Mouse (Mus musculus) stomach, embryonic 16.5 days (tissue): ENCODE measurements around the gene Adgre1. TPM values are rescaled to one million over a fixed set of nuclear protein-coding genes. Genes with fewer than 3 reads are reported as not detected.

Source experiments
- ATAC-seq: fragments of 200-750 bp; cut with Nextera tagmentation; 2 replicates; pipeline ENCODE4 v1.8.0; 2017; ENCODE audit warnings: moderate number of reproducible peaks, moderate TSS enrichment; ENCODE audit not compliant: insufficient read depth, low FRiP score
- H3K27ac ChIP-seq: fragments of 300-500 bp; sonication (generic); 2 replicates; pipeline ENCODE4 v1.5.1; 2014; ENCODE audit warnings: low read length
- H3K27me3 ChIP-seq: fragments of 300-500 bp; sonication (generic); 2 replicates; pipeline ENCODE4 v1.6.1; 2014; ENCODE audit warnings: low read length, control low read depth, mixed read lengths; ENCODE audit not compliant: control insufficient read depth, insufficient read depth
- H3K36me3 ChIP-seq: fragments of 300-500 bp; sonication (generic); 2 replicates; pipeline ENCODE4 v1.6.1; 2014; ENCODE audit warnings: low read length; ENCODE audit not compliant: control insufficient read depth, insufficient read depth
- H3K4me1 ChIP-seq: fragments of 300-500 bp; sonication (generic); 2 replicates; pipeline ENCODE4 v1.6.1; 2014; ENCODE audit warnings: low read length, control low read depth, mixed read lengths; ENCODE audit not compliant: control insufficient read depth, insufficient read depth
- H3K4me2 ChIP-seq: fragments of 300-500 bp; sonication (generic); 2 replicates; pipeline ENCODE4 v1.6.1; 2014; ENCODE audit warnings: low read depth, low read length, mixed read lengths
- H3K4me3 ChIP-seq: fragments of 300-500 bp; sonication (generic); replicated peaks from 2 replicates; pipeline ENCODE4 v1.5.1; 2014; ENCODE audit warnings: mild to moderate bottlenecking, low read length
- H3K9ac ChIP-seq: fragments of 300-500 bp; sonication (generic); 2 replicates; pipeline ENCODE4 v1.6.1; 2014; ENCODE audit warnings: low read length
- H3K9me3 ChIP-seq: fragments of 300-500 bp; sonication (generic); replicated peaks from 2 replicates; pipeline ENCODE4 v1.6.1; 2016; ENCODE audit warnings: low read length, control low read depth; ENCODE audit not compliant: control insufficient read depth
- WGBS: fragments of 180-500 bp; shearing (Covaris S2); extraction: QIAGEN DNeasy Blood & Tissue Kit; methylation state at CpG from one replicate; pipeline ENCODE4 v1.1.7; 2014; 5-methylcytosine and 5-hydroxymethylcytosine counted together
- polyA plus RNA-seq: library from polyadenylated mRNA; unstranded; fragments of >200 nt; fragmentation: Nextera tagmentation; extraction: Ambion mirVana; gene quantifications from 2 replicates; pipeline ENCODE4 v1.2.1, GENCODE M21; 2015

Gene Adgre1
- polyA plus RNA-seq, 1 experiment from 2014 or later, result 9.7 TPM

DNA sequence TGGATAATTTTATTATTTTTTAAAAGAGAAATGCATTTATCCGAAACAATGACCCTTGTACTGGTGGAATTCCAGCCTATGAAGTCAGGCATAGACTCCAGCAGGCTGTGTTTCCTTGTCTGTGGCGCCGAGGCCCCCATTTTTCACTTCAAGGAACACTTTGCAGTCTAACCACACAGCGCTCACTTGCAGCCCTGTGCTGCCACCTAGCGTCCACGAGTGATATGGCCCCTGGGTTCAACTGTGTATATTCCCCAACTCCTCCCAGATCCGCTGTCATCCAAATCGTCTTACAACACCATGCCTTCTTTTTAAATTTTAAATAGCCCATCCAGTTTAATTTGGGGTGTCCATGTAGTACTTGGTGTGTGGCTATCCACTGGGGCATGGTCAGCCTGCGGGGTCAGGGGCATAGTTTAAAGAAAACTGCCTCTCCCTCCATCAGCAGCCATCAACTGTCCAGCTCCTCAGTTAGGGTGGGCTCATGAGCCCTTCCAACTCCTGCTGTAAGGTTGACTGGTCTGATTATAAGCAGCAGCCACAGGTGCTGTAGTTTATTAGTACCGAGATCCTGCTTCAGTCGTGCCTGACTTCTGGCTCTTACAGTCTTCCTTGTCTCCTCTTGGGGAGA lies 22.7 kb upstream of the Adgre1 start:
- 11% methylated on average over 11 of the region's 11 CpGs for WGBS
- Histone ChIP-seq H3K27ac (no peak overlapping the region), H3K9ac (no peak overlapping the region), H3K4me2 (0 out of 2 replicates have a peak overlapping the region, but pooled peaks have one; percentile 24), H3K4me1 (peaks cover 3% of the 10 kb centered on the region), H3K4me3 (no peak overlapping the region), H3K9me3 (no peaks in the 10 kb centered on the region), H3K36me3 (no peaks in the 10 kb centered on the region), H3K27me3 (no peaks in the 10 kb centered on the region)
- ATAC-seq, result peak; percentile 85; the same call in 1 of the 2 replicates

DNA sequence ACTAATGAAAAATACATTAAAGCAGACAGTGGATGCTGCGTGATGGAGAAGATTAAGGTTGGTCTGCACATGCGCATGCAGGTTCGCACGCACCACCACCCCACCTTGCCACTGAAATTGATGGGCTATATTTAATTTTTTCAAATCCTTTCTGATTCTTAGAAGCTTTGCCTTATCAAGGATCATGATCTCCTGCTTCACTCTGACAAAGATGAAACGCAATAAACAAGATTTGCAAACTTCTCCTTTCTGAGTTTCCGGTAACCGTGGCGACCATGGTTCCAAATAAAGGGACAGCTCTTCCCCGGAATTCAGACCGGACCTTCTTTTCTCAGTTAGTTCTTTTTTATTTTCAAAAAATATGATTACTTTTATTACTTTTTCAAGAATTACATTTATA lies 20.5 kb upstream of the Adgre1 start:
- no peak for ATAC-seq
- Histone ChIP-seq H3K4me3 (no peak overlapping the region), H3K4me2 (no peak overlapping the region), H3K9ac (no peak overlapping the region), H3K27ac (no peak overlapping the region), H3K9me3 (no peaks in the 10 kb centered on the region), H3K4me1 (peaks cover 3% of the 10 kb centered on the region), H3K27me3 (no peaks in the 10 kb centered on the region), H3K36me3 (no peaks in the 10 kb centered on the region)
- 79% methylated on average over 10 of the region's 10 CpGs for WGBS

DNA sequence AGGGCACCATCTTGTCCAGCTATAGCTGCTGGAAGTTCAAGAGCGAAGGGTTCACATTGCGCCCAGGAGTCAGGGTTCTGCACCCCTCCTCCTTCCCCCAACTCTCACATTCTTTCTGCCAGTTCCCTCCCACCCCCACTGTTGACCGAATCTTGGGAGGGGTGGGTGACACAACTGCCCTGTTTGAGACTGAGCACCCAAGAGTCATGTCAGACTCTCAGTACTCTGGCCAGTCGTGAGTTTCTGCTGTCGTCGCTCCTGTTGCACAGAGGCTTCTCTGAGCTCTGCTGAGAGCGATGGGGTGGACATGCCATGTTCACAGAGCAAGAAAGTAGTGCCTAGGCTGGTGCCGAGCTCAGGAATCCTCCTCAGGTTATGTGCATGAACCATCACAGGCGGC lies 19.2 kb upstream of the Adgre1 start:
- Histone ChIP-seq H3K27ac (no peak overlapping the region), H3K36me3 (no peaks in the 10 kb centered on the region), H3K27me3 (no peaks in the 10 kb centered on the region), H3K9me3 (no peaks in the 10 kb centered on the region), H3K9ac (no peak overlapping the region), H3K4me2 (no peak overlapping the region), H3K4me1 (peaks cover 3% of the 10 kb centered on the region), H3K4me3 (no peak overlapping the region)
- ATAC-seq, result no peak
- 62% methylated on average over 9 of the region's 9 CpGs for WGBS

DNA sequence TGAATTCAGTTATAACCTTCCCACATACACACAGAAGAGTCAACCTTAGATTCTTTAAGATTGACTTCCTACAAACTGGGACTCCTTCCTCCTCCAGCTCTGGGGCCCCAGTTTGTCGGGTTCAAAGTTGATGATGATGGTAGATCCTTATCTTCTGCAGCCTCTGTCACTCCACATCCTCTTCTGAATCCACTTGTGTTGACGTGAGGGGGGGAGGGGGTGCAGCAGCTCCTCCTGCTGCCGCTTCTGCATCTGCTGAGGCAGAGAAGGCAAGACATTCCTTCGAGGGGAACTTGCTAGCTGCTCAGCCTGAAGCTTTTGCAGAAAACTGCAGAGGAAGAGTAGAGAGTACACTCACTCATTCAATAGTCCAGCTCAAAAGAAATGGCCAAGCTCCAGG lies 16.9 kb upstream of the Adgre1 start:
- Histone ChIP-seq H3K36me3 (no peaks in the 10 kb centered on the region), H3K27ac (no peak overlapping the region), H3K4me3 (no peak overlapping the region), H3K4me2 (no peak overlapping the region), H3K9me3 (no peaks in the 10 kb centered on the region), H3K4me1 (no peaks in the 10 kb centered on the region), H3K27me3 (no peaks in the 10 kb centered on the region), H3K9ac (no peak overlapping the region)
- WGBS, result 64% methylated on average over 4 of the region's 4 CpGs
- ATAC-seq, result no peak

DNA sequence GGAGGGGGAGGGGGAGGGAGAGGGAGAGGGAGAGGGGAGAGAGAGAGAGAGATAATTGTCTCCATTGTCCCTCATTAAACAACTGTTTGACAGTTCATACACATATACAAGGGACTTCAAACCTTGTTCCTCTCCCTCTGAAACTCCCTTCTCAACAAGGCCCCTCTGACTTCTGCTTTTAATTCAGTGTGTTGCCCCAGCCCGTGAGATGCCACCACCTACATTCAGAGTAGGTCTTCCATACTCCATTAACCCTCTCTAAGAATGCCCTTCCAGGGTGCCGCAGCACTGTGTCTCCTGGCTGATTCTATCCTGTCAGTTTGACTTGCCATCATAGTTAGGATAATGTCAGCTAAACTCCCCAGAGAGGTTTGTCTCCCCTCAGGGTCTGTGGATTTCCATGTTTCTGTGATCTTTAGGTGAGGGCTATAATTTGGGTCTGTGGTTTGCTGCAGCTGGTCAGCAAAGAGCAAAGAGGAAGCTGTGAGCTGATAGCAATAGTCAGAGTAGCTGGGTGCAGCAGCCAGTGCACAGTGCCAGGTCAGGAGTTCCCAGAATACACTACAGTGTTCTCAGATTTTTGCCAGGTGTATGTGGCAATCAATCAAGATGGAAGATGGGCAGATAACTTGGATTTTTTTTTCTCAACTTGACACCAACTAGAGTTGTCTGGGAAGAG lies 14.3 kb upstream of the Adgre1 start:
- WGBS, result 66% methylated on average over 2 of the region's 2 CpGs
- no peak overlapping the region for H3K9ac ChIP-seq
- H3K4me3 ChIP-seq, result no peak overlapping the region
- H3K27ac ChIP-seq, result 0 out of 2 replicates have a peak overlapping the region, but pooled peaks have one; percentile 8
- no peak for ATAC-seq
- no peaks in the 10 kb centered on the region for H3K4me1 ChIP-seq
- H3K9me3 ChIP-seq, result no peaks in the 10 kb centered on the region
- H3K4me2 ChIP-seq, result no peak overlapping the region
- no peaks in the 10 kb centered on the region for H3K36me3 ChIP-seq
- H3K27me3 ChIP-seq, result no peaks in the 10 kb centered on the region

DNA sequence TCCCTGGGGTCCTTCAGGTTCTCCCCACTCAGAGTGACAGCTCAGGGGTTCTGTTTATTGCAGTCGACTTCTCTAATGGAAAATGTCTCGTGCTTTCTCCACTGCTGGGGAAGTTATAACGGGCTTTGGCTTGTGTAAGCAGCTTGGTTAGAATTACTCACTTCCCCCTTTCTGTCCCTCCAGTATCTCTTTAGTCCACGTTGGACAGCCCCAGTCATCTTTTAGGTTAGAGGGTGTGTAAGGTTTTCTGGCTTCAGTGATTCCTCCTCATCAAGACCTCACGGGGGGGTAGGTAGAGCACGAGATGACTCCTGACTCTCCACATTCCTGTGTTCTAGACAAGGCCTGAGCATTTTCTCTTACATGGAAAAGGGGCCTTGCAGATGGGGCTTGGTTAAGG lies 11.5 kb upstream of the Adgre1 start:
- Histone ChIP-seq H3K27me3 (no peaks in the 10 kb centered on the region), H3K4me1 (no peaks in the 10 kb centered on the region), H3K36me3 (no peaks in the 10 kb centered on the region), H3K9me3 (no peaks in the 10 kb centered on the region), H3K27ac (no peak overlapping the region), H3K4me2 (no peak overlapping the region), H3K9ac (no peak overlapping the region), H3K4me3 (no peak overlapping the region)
- WGBS, result 57% methylated on average over 6 of the region's 6 CpGs
- no peak for ATAC-seq

DNA sequence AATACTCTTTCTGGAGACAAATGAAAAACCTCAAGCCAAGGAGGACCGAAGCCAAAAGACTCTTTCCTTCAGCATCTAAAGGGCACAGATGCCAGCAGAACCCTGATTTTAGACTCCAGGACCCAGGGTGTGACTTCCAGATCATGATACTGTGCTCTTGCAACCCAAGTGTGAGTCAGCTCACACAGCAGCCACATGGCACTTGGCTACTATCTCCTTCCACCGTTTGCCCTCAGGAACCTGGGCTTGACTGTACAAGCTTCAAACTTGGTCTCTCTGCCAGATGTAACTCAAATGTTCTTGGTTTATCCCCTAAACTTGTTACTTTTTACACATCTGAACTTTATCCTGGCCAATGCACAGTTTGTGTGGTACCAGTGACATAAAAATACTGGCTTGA lies 10.7 kb upstream of the Adgre1 start:
- no peak for ATAC-seq
- H3K36me3 ChIP-seq, result no peaks in the 10 kb centered on the region
- WGBS, result 72% methylated on average over 2 of the region's 2 CpGs
- H3K27me3 ChIP-seq, result no peaks in the 10 kb centered on the region
- H3K9me3 ChIP-seq, result no peaks in the 10 kb centered on the region
- no peaks in the 10 kb centered on the region for H3K4me1 ChIP-seq
- H3K27ac ChIP-seq, result no peak overlapping the region
- no peak overlapping the region for H3K4me3 ChIP-seq
- H3K4me2 ChIP-seq, result no peak overlapping the region
- H3K9ac ChIP-seq, result no peak overlapping the region

DNA sequence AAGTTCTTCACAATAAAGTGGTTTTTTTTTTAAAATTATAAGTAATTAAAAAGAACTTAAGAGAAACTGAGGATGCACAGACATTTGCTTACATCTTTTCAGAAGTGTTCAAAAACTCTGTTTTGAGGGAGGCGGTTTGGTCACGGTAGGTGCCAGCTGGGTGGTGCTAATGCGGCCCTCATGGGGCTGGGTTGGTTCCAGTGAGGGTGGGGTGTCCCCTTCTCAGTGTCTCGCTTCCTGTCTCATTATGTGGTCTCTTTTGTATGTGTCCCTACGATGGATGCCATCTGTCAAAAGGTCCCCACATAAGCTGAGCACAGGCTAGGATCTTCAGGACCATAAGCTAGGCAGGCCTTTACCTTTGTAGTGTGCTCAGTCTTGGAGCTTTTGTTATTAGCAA lies 9.4 kb upstream of the Adgre1 start:
- Histone ChIP-seq H3K4me3 (no peak overlapping the region), H3K27me3 (no peaks in the 10 kb centered on the region), H3K9ac (no peak overlapping the region), H3K9me3 (no peaks in the 10 kb centered on the region), H3K4me2 (no peak overlapping the region), H3K4me1 (no peaks in the 10 kb centered on the region), H3K27ac (no peak overlapping the region), H3K36me3 (no peaks in the 10 kb centered on the region)
- WGBS, result 73% methylated on average over 5 of the region's 5 CpGs
- ATAC-seq, result no peak

DNA sequence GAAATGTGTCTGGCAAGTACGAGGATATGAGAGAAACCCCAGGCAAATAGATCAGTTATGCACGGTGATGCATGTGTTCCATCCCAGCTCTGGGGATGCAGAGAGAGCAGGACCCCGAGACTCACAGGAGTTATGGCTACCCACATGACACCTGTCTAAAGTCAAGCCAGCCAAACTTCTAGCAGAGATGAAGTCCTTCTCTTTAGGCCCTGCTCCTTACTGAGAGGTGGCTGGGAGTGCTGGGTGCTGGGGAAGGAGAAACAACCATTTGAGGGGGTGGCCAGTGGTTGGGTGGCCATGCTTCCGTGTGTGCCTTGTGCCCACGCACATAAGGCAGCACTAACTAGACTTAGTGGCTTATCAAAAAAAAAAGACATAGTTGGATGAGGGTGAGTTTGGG lies 8.3 kb upstream of the Adgre1 start:
- Histone ChIP-seq H3K9me3 (no peaks in the 10 kb centered on the region), H3K4me1 (no peaks in the 10 kb centered on the region), H3K27ac (no peak overlapping the region), H3K4me2 (no peak overlapping the region), H3K4me3 (no peak overlapping the region), H3K27me3 (no peaks in the 10 kb centered on the region), H3K9ac (no peak overlapping the region), H3K36me3 (no peaks in the 10 kb centered on the region)
- ATAC-seq, result no peak
- 83% methylated on average over 5 of the region's 5 CpGs for WGBS
